Mouse (Mus musculus): ENCODE measurements around the gene Chil1. TPM values are rescaled to one million over a fixed set of nuclear protein-coding genes. Genes with fewer than 3 reads are reported as not detected.

The Chil1 gene
- polyA plus RNA-seq, 1 experiment from 2014 or later: 3.7 TPM

DNA sequence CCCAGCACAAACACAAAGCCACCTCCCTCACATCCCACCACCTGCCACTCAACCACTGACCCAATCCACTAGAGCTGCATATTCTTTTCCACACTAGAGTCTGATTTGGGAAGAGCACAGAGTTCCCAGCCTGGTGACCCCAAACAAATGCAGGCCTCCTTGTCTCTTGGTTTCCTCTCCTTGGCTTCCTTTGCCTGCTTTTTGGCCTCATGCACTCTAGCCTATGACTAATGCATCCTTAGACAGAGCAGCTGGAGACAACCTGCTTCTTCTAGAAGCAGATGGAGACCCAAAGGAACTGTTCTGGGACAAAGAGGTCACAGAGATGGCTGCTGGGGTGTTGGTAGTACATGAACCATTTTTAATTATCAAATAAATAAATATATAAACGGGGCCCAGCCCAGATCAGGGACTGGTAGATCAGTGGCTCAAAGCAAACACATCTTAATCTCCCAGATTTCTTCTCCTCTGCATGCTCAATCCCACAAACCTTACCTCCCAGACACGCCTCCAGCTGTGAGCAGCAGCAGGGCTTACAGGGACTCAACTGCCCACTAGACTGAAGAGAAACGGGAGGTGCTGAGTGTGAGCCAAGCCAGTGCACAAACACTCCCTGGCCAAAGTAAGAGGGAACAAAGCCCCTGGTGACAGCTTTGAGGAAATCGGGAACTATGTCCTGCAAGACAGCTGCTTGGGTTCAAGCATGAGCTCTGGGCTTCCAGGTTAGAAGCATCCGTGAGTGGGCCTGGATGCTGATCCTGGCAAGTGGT lies 48.0 kb downstream of the Chil1 start:
- Histone ChIP-seq H3K27me3 (peaks cover 14% of the 10 kb centered on the region), H3K4me1 (peaks cover 30% of the 10 kb centered on the region), H3K27ac (replicated peaks) (no peak overlapping the region), H3K9me3 (no peaks in the 10 kb centered on the region), H3K9ac (replicated peaks) (no peak overlapping the region), H3K36me3 (no peaks in the 10 kb centered on the region), H3K4me2 (replicated peaks) (no peak overlapping the region), H3K4me3 (no peak overlapping the region)
- 71% methylated on average over 5 of the region's 5 CpGs for whole genome bisulfite sequencing
- no peak for ATAC-seq (replicated peaks)

GRCm38 (mm10) chr1:134230638-134231228 lies 48.8 kb downstream of the Chil1 start:
- Histone ChIP-seq H3K36me3 (no peaks in the 10 kb centered on the region), H3K27me3 (peaks cover 14% of the 10 kb centered on the region), H3K27ac (replicated peaks) (no peak overlapping the region), H3K4me1 (peaks cover 36% of the 10 kb centered on the region), H3K9me3 (no peaks in the 10 kb centered on the region), H3K4me3 (no peak overlapping the region), H3K9ac (replicated peaks) (no peak overlapping the region), H3K4me2 (replicated peaks) (no peak overlapping the region)
- no peak for ATAC-seq (replicated peaks)
- 89% methylated on average over 10 of the region's 10 CpGs for WGBS

GRCm38 (mm10) chr1:134231270-134231669 lies 49.3 kb downstream of the Chil1 start:
- no peak for ATAC-seq (replicated peaks)
- Histone ChIP-seq H3K27ac (replicated peaks) (no peak overlapping the region), H3K36me3 (no peaks in the 10 kb centered on the region), H3K4me1 (peaks cover 37% of the 10 kb centered on the region), H3K4me3 (no peak overlapping the region), H3K9ac (replicated peaks) (no peak overlapping the region), H3K9me3 (no peaks in the 10 kb centered on the region), H3K4me2 (replicated peaks) (no peak overlapping the region), H3K27me3 (peaks cover 14% of the 10 kb centered on the region)
- 68% methylated on average over 3 of the region's 3 CpGs for WGBS

GRCm38 (mm10) chr1:134231681-134232080 lies 49.7 kb downstream of the Chil1 start:
- WGBS: 74% methylated on average over 3 of the region's 3 CpGs
- H3K4me1 ChIP-seq: peaks cover 37% of the 10 kb centered on the region
- no peak for ATAC-seq (replicated peaks)

DNA sequence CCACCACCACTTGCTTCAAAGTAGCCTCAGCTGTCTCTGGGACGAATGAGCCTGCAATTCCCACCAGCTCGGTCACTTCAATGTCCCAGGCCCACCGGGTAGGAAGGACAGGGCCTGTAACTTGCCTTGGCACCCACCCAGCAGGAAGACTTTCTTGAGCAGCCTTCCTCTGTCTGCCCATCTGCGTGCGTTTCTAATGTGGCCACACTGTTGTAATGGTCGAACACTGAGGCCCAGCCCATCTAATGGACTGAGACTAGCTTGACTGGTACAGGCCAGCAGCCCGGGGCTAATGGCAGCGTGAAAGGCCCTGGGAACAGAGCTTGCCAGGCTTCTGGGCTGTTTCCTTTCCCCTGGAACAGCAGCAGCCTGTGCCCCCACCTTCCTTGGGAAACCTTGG lies 50.4 kb downstream of the Chil1 start:
- Histone ChIP-seq H3K9ac (replicated peaks) (no peak overlapping the region), H3K27ac (replicated peaks) (no peak overlapping the region), H3K27me3 (peaks cover 19% of the 10 kb centered on the region), H3K4me2 (replicated peaks) (peak overlapping the region; percentile 81), H3K4me1 (peaks cover 37% of the 10 kb centered on the region), H3K9me3 (no peaks in the 10 kb centered on the region), H3K36me3 (no peaks in the 10 kb centered on the region), H3K4me3 (no peak overlapping the region)
- no peak for ATAC-seq (replicated peaks)
- 70% methylated on average over 8 of the region's 8 CpGs for WGBS

More at GRCm38 (mm10) chr1:134231681-134232080, 49.7 kb downstream of the Chil1 start:
- H3K9me3 ChIP-seq: no peaks in the 10 kb centered on the region
- H3K9ac ChIP-seq (replicated peaks): no peak overlapping the region
- H3K4me2 ChIP-seq (replicated peaks): no peak overlapping the region
- no peak overlapping the region for H3K4me3 ChIP-seq
- H3K27ac ChIP-seq (replicated peaks): no peak overlapping the region
- H3K27me3 ChIP-seq: peaks cover 14% of the 10 kb centered on the region
- no peaks in the 10 kb centered on the region for H3K36me3 ChIP-seq

DNA sequence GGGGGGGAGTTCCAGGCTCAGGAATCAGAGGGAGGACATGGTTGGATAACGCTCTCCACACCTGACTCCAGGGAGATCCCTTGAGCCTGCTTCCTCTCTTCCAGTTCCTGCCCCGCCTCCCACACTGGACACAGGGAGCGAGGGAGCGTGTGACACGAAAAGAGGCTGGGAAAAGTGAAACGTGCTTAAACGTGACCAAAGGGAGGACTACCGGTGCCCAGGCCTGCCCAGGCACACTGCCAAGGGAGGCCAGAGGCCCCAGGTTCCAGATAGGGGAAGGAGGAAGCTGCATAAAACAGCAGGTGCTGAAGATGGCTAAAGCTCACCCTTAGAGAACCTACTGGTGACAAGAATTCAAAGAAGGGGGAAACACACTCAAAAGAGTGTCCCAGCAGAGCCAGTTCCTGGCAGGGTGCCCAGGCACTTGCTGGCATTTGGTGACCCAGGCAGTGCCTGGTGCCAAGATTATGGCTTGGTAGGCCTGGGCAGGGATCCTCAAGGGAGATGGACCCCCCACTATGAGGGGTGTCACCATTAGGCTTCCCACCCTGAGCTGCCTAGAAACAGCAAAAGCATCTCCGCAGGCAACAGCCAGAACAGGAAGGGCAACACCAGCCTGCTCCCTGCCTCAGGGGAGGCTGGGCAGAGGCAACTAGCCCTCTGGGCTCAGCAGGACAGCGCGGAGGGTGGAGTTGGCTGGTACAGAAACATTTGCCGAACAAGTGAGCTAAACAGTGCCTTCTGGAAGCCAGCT lies 51.0 kb downstream of the Chil1 start:
- peaks cover 37% of the 10 kb centered on the region for H3K4me1 ChIP-seq
- H3K9ac ChIP-seq (replicated peaks): no peak overlapping the region
- no peak for ATAC-seq (replicated peaks)
- peak overlapping the region; percentile 49 for H3K4me3 ChIP-seq
- H3K27ac ChIP-seq (replicated peaks): no peak overlapping the region
- WGBS: 38% methylated on average over 12 of the region's 12 CpGs
- H3K4me2 ChIP-seq (replicated peaks): peak overlapping the region; percentile 81
- H3K36me3 ChIP-seq: no peaks in the 10 kb centered on the region
- H3K9me3 ChIP-seq: no peaks in the 10 kb centered on the region
- H3K27me3 ChIP-seq: peaks cover 19% of the 10 kb centered on the region

DNA sequence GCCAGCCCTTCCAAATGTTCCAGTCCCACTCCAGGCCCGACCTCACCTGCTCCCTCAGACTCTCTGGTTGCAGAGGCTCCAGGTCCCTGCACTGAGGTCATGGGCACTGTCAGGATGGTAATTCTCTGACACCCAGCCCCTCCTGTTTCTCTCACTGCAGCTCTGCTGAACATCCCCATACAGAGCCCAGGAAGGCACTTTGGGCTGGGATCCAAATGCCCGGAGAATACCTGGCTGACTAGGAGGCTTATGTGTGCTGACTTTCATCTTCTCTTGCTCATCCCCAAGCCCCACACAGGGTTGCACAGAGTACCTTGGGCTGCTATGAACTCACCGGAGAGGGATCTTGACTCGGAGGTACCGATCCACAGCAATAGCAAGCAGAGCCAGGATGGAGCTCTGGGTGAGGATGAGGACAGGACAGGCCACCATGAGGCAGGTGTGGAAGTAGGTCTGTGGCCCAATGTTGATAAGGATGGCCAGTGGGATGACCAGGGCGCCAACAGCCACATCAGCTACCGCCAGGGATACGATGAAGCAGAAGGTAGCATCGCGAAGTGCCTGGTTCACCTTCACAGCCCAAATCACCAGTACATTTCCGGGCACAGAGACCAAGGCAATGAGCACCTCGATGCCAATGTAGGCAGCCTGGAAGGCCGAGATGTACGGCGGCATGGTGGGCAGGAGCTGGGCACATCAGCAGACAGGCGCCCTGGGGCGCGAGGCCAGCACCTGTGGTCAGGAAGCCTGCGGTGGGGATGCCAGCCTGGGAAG lies 51.9 kb downstream of the Chil1 start:
- ATAC-seq (replicated peaks): no peak
- H3K36me3 ChIP-seq: no peaks in the 10 kb centered on the region
- WGBS: 47% methylated on average over 19 of the region's 19 CpGs
- H3K9ac ChIP-seq (replicated peaks): peak overlapping the region; percentile 56
- peak overlapping the region; percentile 81 for H3K4me2 ChIP-seq (replicated peaks)
- no peak overlapping the region for H3K27ac ChIP-seq (replicated peaks)
- peaks cover 19% of the 10 kb centered on the region for H3K27me3 ChIP-seq
- H3K4me1 ChIP-seq: peaks cover 37% of the 10 kb centered on the region
- H3K9me3 ChIP-seq: no peaks in the 10 kb centered on the region
- H3K4me3 ChIP-seq: peak overlapping the region; percentile 49

DNA sequence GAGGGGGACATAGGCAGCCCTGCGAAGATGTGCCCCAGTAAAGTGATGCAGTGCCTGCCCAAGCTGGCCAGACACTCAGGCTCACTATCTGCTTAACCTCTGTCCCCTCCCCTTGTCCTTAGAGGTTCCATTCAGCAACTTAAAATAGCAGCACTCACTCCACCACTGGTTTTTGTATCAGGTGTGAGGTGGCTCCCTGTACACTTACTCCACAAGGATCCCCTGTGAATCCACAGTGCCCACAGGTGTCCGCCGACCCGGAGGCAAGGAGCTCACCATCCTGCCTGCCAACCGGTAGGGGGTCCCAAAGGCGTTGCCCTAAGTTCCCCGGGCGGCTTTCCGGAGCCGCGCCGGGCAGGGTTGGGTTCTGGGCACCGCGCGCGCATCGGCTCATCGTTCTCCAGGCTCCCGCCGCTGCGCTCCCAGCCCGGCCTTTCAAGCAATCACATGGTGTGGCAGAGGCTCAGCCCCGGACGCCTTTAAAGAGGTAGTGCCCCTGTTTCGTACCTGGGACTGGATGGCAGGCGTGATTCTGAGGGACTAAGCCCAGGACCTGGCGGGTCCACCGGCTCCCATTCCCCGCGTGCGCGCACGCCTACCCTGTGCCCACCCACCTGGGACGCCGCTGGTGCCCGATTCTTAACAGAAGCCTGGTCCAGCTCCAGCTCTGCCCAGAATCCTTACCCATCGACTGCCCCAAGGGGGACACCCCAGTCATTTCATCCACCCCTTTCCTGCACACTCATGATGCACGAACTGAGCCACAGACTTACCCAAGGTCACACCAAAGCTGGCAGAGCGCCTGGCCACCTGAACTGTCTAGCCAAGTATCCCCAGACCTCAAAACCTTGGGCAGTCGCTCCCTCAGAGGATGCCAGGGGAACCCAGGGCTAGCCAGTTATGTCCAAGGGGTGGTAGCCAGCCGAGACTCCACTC lies 52.7 kb downstream of the Chil1 start:
- Histone ChIP-seq H3K27ac (replicated peaks) (peak overlapping the region; percentile 66; the same call in 1 of the 2 replicates), H3K36me3 (no peaks in the 10 kb centered on the region), H3K4me1 (peaks cover 37% of the 10 kb centered on the region), H3K27me3 (peaks cover 19% of the 10 kb centered on the region), H3K9me3 (no peaks in the 10 kb centered on the region), H3K9ac (replicated peaks) (peak overlapping the region; percentile 56), H3K4me2 (replicated peaks) (peak overlapping the region; percentile 81), H3K4me3 (peak overlapping the region; percentile 49)
- WGBS: 1% methylated on average over 41 of the region's 41 CpGs
- ATAC-seq (replicated peaks): peak; percentile 59

- peak within 1 kb of the TSS; percentile 49 for H3K4me3 ChIP-seq
- peak; percentile 51 for ATAC-seq (replicated peaks)
- peak within 1 kb of the TSS; percentile 81 for H3K4me2 ChIP-seq (replicated peaks)
- no peaks in the 10 kb centered on the region for H3K36me3 ChIP-seq
- no peaks in the 10 kb centered on the region for H3K9me3 ChIP-seq
- WGBS: under 1% methylated on average over 30 of the region's 37 CpGs
- H3K4me1 ChIP-seq: peaks cover 37% of the 10 kb centered on the region
- peaks cover 19% of the 10 kb centered on the region for H3K27me3 ChIP-seq
- peak within 1 kb of the TSS; percentile 66 for H3K27ac ChIP-seq (replicated peaks)
- H3K9ac ChIP-seq (replicated peaks): peak within 1 kb of the TSS; percentile 56
Observed at GRCm38 (mm10) chr1:134235391-134235921, 53.5 kb downstream of the Chil1 start, which contains the start of gene Adora1. Adora1 (minus strand) TSS chr1:134235431.

DNA sequence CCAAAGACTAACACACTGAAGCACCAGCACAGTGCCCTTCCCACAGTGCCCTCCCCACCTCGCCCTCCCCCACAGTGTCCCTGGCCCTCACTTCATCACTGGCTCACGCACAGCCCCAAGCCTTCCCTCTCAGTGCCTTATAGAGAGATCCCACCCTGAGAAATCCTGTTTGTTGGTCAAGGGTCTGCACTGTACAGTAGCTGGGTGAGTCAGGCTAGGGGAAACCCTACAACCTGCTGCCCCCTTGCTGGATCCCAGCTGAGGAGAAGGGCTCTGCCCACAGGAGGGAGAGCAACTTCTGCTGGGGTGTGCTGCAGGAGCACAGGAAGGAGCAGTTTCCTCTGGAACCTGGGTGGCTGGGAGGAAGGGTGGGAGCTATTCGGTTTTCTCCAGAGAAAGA lies 54.2 kb downstream of the Chil1 start:
- H3K27ac ChIP-seq (replicated peaks): no peak overlapping the region
- peaks cover 19% of the 10 kb centered on the region for H3K27me3 ChIP-seq
- ATAC-seq (replicated peaks): no peak
- peaks cover 37% of the 10 kb centered on the region for H3K4me1 ChIP-seq
- H3K9me3 ChIP-seq: no peaks in the 10 kb centered on the region
- no peaks in the 10 kb centered on the region for H3K36me3 ChIP-seq
- WGBS: 31% methylated on average over 3 of the region's 3 CpGs
- peak overlapping the region; percentile 81; the same call in 1 of the 2 replicates for H3K4me2 ChIP-seq (replicated peaks)
- peak overlapping the region; percentile 49; the same call in 1 of the 2 replicates for H3K4me3 ChIP-seq
- H3K9ac ChIP-seq (replicated peaks): no peak overlapping the region

All from forebrain, embryonic 15.5 days (tissue).